ENCODE assay signal across 28 mouse cellular contexts in the genomic region with DNA sequence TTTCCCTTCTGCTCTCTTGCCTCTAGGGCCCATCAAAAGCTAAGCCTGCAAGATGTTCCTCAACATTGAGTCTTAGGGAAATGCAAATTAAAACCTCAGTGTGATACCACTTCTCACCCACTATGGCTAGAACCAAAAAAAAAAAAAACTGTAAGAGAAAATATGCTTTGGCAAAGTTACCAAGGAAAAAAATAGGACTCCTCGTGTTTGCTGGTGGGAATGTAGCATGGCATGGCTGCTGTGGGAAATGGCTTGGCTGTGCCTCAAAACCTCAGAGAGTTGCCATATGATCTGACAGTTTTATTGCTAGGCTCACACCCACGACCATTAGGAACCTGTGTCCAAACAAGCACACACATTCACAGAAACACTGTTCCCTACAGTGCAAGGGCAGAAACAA.
A peak's percentile ranks its signal among the peaks of the same experiment; 100 is the strongest.
DNase-seq lines count a peak whose midpoint lies in the region; ATAC-seq lines count a peak whose summit lies in the region.
"Had no signal": no experiment of that assay in that cellular context is flagged by ENCODE, and none has a peak within 500 bp of the region (broad histone marks: within the 10 kb centered on the region; RNA-seq: fewer than 3 reads in every experiment).

No protein-coding gene starts in this region.

- no peak overlapping the region for H3K4me2 ChIP-seq in intestine, embryonic 16.5 days (ENCODE audit: low read depth, low read length)
- H3K4me2 ChIP-seq: embryonic facial prominence, embryonic 13.5 days; embryonic facial prominence, embryonic 15.5 days; forebrain, embryonic 12.5 days had no signal

- 69% methylated on average over 2 of the region's 2 CpGs for WGBS in intestine, embryonic 16.5 days

- H3K9ac ChIP-seq in intestine, embryonic 16.5 days (ENCODE audit: low read depth, low read length) = no peak overlapping the region
- H3K9ac ChIP-seq: embryonic facial prominence, embryonic 13.5 days; embryonic facial prominence, embryonic 15.5 days; forebrain, embryonic 12.5 days had no signal

- no peak overlapping the region for H3K4me3 ChIP-seq in intestine, embryonic 16.5 days (ENCODE audit: low read length)
- H3K4me3 ChIP-seq: embryonic facial prominence, embryonic 13.5 days; embryonic facial prominence, embryonic 15.5 days; erythroblast, embryonic 14.5 days; forebrain, embryonic 10.5 days; forebrain, embryonic 12.5 days had no signal

- H3K4me1 ChIP-seq in intestine, embryonic 16.5 days (ENCODE audit: control insufficient read depth, insufficient read depth, low read length) = no peaks in the 10 kb centered on the region
- H3K4me1 ChIP-seq: embryonic facial prominence, embryonic 13.5 days; embryonic facial prominence, embryonic 15.5 days; forebrain, embryonic 12.5 days had no signal

- H3K27me3 ChIP-seq in intestine, embryonic 16.5 days (replicated peaks; ENCODE audit: control insufficient read depth, insufficient read depth, low read length) = no peaks in the 10 kb centered on the region
- H3K27me3 ChIP-seq: embryonic facial prominence, embryonic 13.5 days; embryonic facial prominence, embryonic 15.5 days; forebrain, embryonic 12.5 days; Patski had no signal

- ATAC-seq in frontal cortex, adult (ENCODE audit: low TSS enrichment) = peak; percentile 69
- ATAC-seq in intestine, embryonic 16.5 days = no peak
- ATAC-seq: activated CD4-positive, CD25-positive, alpha-beta regulatory T cell, adult 4 months; CD4-positive, CD25-positive, alpha-beta regulatory T cell, adult 4 months; forebrain, embryonic 14.5 days; Patski had no signal

- DNase-seq in frontal cortex, postnatal 10 days (ENCODE audit: low spot score in 2 of 2) = no peak
- peak; percentile 9 to 42 for DNase-seq in frontal cortex, postnatal 36 days (ENCODE audit: low spot score in 2 of 2)
- no peak for DNase-seq in frontal cortex, postnatal 25 days (ENCODE audit: low spot score in 2 of 2)
- peak; percentile 8 for DNase-seq in right cerebral cortex, adult 18-20 months
- DNase-seq in right cerebral cortex, postnatal 10 days (ENCODE audit: low spot score in 2 of 2) = no peak
- DNase-seq: adrenal gland, adult 8-10 months; adrenal gland, postnatal 14 days; adrenal gland, postnatal 36 days; B cell, adult 2 months; cerebellum, adult 11 months; cerebellum, adult 18-20 months; cerebellum, adult 8-10 months; cerebellum, adult 9-11 months; cerebellum, postnatal 14 days; cerebellum, postnatal 36 days; embryo, embryonic 11 days had no signal

- no peaks in the 10 kb centered on the region for H3K36me3 ChIP-seq in intestine, embryonic 16.5 days (ENCODE audit: control insufficient read depth, insufficient read depth, low read length)
- H3K36me3 ChIP-seq: embryonic facial prominence, embryonic 13.5 days; embryonic facial prominence, embryonic 15.5 days; forebrain, embryonic 10.5 days; forebrain, embryonic 12.5 days; G1E had no signal

- no peak overlapping the region for H3K27ac ChIP-seq in intestine, embryonic 16.5 days (ENCODE audit: low read length)
- H3K27ac ChIP-seq: embryonic facial prominence, embryonic 13.5 days; embryonic facial prominence, embryonic 15.5 days; forebrain, embryonic 10.5 days; forebrain, embryonic 12.5 days had no signal

- H3K9me3 ChIP-seq in intestine, embryonic 16.5 days (ENCODE audit: control insufficient read depth, low read length) = no peaks in the 10 kb centered on the region
- H3K9me3 ChIP-seq: embryonic facial prominence, embryonic 13.5 days; embryonic facial prominence, embryonic 15.5 days; forebrain, embryonic 10.5 days; forebrain, embryonic 12.5 days had no signal

Comparison
In these comparisons a context has a peak if more than half of its experiments do, and no peak if none do; other contexts are left out.
1. DNase-seq: peak in frontal cortex, postnatal 36 days (2 of 2) and right cerebral cortex, adult 18-20 months (single experiment); none in frontal cortex, postnatal 10 days (0 of 2), frontal cortex, postnatal 25 days (0 of 2) and right cerebral cortex, postnatal 10 days (0 of 2).